Mouse (Mus musculus) G1E (cell line): ENCODE measurements around the gene Tmtc1.

Source experiments
- CTCF ChIP-seq: IDR thresholded peaks from 2 replicates; pipeline ENCODE4 v1.5.1; 2012; ENCODE audit warnings: low read depth, low read length, inconsistent platforms, mixed read lengths
- GATA1 ChIP-seq: IDR thresholded peaks from 2 replicates; pipeline ENCODE4 v1.6.1; 2012; ENCODE audit warnings: borderline replicate concordance, low read length, inconsistent platforms, mixed read lengths
- POLR2AphosphoS5 ChIP-seq: IDR thresholded peaks from 2 replicates; pipeline ENCODE4 v1.6.1; 2012; ENCODE audit warnings: low read depth, low read length, inconsistent platforms; ENCODE audit not compliant: insufficient replicate concordance
- TAL1 ChIP-seq: conservative IDR thresholded peaks from 2 replicates; pipeline ENCODE4 v1.6.1; 2012; ENCODE audit warnings: low read depth, low read length, inconsistent platforms, mixed read lengths

- TF ChIP-seq GATA1 (no peak), CTCF (no peak), TAL1 (no peak), POLR2AphosphoS5 (no peak)
Measured at GRCm38 (mm10) chr6:148366629-148367028, 77.6 kb downstream of the Tmtc1 start.
